Mouse (Mus musculus): ENCODE measurements around the gene Tnrc6a. TPM values are rescaled to one million over a fixed set of nuclear protein-coding genes. Genes with fewer than 3 reads are reported as not detected.

Tnrc6a gene
- polyA plus RNA-seq, 1 experiment from 2014 or later: 38.5 TPM

DNA sequence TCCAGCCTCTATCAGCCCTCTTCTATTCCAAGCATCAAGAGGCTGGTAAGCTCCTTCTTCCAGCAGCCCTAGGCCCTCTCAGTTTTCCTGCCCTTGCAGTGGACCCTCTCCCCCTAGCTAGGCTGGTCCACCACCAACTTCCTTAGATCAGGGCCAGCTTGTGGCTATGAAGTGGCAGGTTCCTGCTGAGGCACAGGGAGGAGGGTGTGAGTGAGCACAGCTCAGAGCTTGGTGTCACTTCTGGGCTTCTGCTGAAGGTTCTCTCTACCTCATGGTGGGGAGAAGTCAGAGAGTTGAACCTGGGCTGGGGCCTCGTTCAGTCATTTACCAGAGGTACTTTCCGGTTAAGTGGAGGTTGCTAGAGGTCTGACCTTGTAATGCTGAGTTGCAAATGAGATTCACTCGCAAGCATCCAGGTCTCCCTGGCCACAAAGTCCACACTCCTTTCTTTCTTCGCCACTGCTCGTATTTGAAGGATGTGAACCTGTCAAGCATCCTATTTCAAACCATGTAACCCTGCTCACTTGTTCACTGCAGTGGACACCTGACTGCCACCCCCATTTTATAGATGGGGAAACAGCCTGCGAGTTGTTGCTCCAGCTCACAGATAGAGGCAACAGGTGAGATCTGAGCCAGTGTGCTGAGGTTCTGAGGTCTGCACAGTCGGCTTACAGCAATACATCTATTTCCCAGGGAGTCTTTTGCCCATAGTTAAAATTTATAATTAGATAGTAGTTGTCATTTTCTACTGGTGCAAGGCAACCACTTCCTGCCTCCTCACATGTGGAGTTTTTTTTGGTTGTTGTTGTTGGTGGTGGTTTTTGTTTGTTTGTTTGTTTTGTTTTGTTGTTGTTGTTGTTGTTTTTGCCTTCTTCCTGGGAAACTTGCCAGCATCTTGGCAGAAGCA is 94.0 kb downstream of the Tnrc6a start:
- Histone ChIP-seq H3K36me3 (no peaks in the 10 kb centered on the region), H3K4me1 (peaks cover 5% of the 10 kb centered on the region), H3K4me3 (no peak overlapping the region), H3K27ac (no peak overlapping the region), H3K27me3 (no peaks in the 10 kb centered on the region), H3K9ac (no peak overlapping the region), H3K9me3 (no peaks in the 10 kb centered on the region), H3K4me2 (no peak overlapping the region)
- no peak for ATAC-seq (ENCODE audit: borderline replicate concordance, extremely low read depth, low FRiP score, low TSS enrichment)
- 66% methylated on average over 7 of the region's 7 CpGs for WGBS

DNA sequence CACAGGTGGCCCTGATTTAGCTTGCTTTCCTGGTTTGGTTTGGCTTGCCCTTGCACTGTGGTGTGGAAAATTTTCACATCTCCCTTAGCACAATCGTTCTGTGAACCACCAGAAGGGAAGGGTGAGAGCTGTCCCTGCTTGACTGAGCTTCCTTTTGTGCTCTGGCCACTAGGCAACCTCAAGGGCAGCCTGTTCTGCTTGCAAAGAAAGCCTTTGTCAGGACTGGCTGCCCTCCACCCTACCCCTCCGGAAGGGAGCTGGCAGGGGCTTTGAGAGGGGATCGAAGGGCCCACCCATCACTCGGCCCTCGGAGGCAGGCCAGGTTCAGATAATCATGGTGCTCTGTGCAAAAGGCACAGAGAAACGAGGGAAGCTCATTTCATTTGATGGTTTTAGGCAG is 94.9 kb downstream of the Tnrc6a start:
- Histone ChIP-seq H3K9ac (no peak overlapping the region), H3K9me3 (no peaks in the 10 kb centered on the region), H3K4me1 (peaks cover 5% of the 10 kb centered on the region), H3K4me2 (no peak overlapping the region), H3K4me3 (no peak overlapping the region), H3K36me3 (no peaks in the 10 kb centered on the region), H3K27ac (no peak overlapping the region), H3K27me3 (no peaks in the 10 kb centered on the region)
- 47% methylated on average over 6 of the region's 6 CpGs for WGBS
- ATAC-seq (ENCODE audit: borderline replicate concordance, extremely low read depth, low FRiP score, low TSS enrichment): no peak

DNA sequence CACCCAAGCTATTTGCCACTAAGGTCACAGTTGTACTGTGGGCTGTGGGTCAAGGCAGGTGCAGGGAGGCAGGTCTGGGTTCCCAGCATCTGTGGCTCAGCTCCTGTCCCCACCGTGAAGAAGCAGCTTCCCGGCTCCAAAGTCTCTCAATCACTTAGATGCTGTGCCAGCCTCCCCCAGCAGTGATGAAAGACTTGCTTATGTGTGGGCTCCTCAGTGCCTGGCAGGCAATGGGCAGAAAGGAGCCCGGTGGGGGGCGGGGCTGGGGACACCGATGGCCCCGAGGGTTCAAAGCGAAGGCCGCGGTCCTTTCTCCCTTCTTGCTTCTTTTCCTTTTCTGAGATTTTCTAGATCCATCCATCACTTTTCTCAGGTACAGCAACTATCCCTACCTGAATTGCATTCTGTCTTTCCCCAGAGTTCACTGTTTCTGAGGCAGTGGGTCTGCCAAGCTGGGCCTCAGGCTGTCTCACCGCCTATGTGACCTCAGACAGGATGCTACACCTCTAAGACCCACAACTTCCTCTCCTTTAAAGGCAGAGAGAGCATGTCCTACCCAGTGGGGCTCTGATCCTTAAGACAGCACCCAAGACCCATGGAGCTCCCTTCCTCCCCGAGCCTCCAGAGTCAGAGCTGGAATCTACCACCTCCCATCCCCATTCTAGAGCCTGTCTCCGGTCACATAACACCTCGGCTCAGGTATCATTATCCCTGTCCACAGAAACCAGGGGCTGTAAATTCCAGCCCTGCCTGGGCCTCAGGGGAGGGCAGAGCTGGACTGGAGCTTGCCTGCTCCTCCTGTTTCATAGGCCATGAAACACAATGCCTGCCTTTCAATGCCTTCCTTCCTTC is 96.3 kb downstream of the Tnrc6a start:
- no peaks in the 10 kb centered on the region for H3K36me3 ChIP-seq
- no peak overlapping the region for H3K9ac ChIP-seq
- H3K27me3 ChIP-seq: no peaks in the 10 kb centered on the region
- no peak for ATAC-seq (ENCODE audit: borderline replicate concordance, extremely low read depth, low FRiP score, low TSS enrichment)
- H3K9me3 ChIP-seq: no peaks in the 10 kb centered on the region
- no peak overlapping the region for H3K4me2 ChIP-seq
- H3K27ac ChIP-seq: no peak overlapping the region
- 67% methylated on average over 13 of the region's 13 CpGs for WGBS
- H3K4me3 ChIP-seq: no peak overlapping the region
- H3K4me1 ChIP-seq: no peaks in the 10 kb centered on the region

DNA sequence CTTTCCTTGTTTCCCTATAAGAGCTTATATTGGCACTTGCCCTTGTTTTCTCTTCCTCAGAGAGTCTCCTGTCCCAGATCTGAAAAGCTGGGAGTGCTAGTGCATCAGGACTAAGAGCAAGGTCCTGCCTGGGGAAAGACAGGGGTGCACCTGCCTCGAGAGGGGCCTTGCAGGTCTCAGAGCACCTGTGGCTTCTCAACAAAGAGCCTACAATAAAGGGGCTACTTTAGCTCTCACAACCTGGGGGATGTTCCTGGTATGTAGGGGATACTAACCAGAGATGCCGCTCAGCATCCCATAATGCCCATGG is 96.9 kb downstream of the Tnrc6a start:
- Histone ChIP-seq H3K9me3 (no peaks in the 10 kb centered on the region), H3K4me2 (no peak overlapping the region), H3K4me3 (no peak overlapping the region), H3K9ac (no peak overlapping the region), H3K36me3 (no peaks in the 10 kb centered on the region), H3K27ac (no peak overlapping the region), H3K27me3 (no peaks in the 10 kb centered on the region), H3K4me1 (no peaks in the 10 kb centered on the region)
- 80% methylated on average over 2 of the region's 2 CpGs for WGBS
- no peak for ATAC-seq (ENCODE audit: borderline replicate concordance, extremely low read depth, low FRiP score, low TSS enrichment)

DNA sequence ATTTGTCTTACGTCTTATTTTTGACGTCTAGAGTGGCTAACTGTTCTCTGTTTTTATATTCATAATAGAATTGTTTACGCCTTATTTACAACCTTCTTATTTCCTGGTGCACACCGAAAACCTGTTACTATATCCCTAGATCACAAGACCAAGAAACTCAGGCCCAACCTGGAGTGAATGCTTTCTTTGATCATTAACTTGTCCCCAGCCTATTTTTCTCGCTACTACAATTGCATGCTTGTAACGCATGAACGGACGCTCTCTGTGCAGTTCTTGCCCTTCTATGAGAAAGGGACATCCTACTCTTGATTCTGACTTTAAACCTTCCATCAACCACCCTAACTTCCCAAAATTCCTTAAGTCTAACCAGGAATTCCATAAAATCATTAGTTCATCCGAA is 100.4 kb downstream of the Tnrc6a start:
- no peak overlapping the region for H3K4me2 ChIP-seq
- no peak overlapping the region for H3K27ac ChIP-seq
- no peak overlapping the region for H3K9ac ChIP-seq
- no peaks in the 10 kb centered on the region for H3K27me3 ChIP-seq
- H3K9me3 ChIP-seq: no peaks in the 10 kb centered on the region
- H3K4me1 ChIP-seq: no peaks in the 10 kb centered on the region
- no peak overlapping the region for H3K4me3 ChIP-seq
- ATAC-seq (ENCODE audit: borderline replicate concordance, extremely low read depth, low FRiP score, low TSS enrichment): no peak
- no peaks in the 10 kb centered on the region for H3K36me3 ChIP-seq
- 74% methylated on average over 9 of the region's 9 CpGs for WGBS

DNA sequence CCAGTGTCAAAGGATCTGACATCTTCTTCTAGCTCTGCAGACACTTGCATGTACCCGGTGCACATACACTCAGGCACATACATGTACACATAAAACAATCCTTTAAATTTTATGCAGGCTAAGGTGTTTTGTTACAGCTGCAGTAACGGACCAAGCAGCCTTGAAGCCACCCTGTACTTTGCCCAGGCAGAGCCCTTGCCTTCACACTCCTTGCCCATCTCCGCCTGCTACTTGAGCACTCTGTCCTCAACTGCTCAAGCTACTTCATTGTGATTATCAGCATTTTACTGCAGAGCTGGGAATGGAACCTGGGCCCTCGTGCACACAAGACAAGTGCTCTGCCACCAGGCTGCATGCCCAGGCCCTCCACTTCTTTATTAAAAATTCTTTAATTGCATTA is 101.5 kb downstream of the Tnrc6a start:
- no peak overlapping the region for H3K9ac ChIP-seq
- H3K4me1 ChIP-seq: no peaks in the 10 kb centered on the region
- H3K4me2 ChIP-seq: no peak overlapping the region
- no peak overlapping the region for H3K4me3 ChIP-seq
- no peaks in the 10 kb centered on the region for H3K9me3 ChIP-seq
- H3K27ac ChIP-seq: no peak overlapping the region
- no peak for ATAC-seq (ENCODE audit: borderline replicate concordance, extremely low read depth, low FRiP score, low TSS enrichment)
- H3K36me3 ChIP-seq: no peaks in the 10 kb centered on the region
- WGBS: 75% methylated on average over 4 of the region's 4 CpGs
- no peaks in the 10 kb centered on the region for H3K27me3 ChIP-seq

DNA sequence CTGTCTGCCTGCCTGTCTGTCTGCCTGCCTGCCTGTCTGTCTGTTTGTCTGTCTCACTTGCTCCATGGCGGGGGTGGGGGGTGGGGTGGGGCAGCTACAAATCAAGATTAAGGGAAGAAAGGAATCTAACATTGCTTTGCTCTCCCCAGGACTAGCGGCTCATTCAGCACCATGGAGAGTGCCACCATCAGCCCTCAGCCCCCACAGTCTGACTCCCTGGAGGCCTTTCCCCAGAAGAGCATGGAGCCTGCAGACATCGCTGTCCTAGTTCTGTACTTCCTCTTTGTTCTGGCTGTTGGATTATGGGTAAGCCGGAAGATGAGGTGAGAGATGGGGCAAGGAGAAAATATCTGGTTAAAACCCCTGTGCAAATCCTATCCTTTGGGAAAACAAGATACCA is 111.8 kb downstream of the Tnrc6a start:
- no peak overlapping the region for H3K4me3 ChIP-seq
- no peak overlapping the region for H3K4me2 ChIP-seq
- ATAC-seq (ENCODE audit: borderline replicate concordance, extremely low read depth, low FRiP score, low TSS enrichment): no peak
- 18% methylated on average over 4 of the region's 4 CpGs for WGBS
- no peaks in the 10 kb centered on the region for H3K36me3 ChIP-seq
- no peaks in the 10 kb centered on the region for H3K9me3 ChIP-seq
- H3K27me3 ChIP-seq: no peaks in the 10 kb centered on the region
- H3K9ac ChIP-seq: no peak overlapping the region
- no peak overlapping the region for H3K27ac ChIP-seq
- H3K4me1 ChIP-seq: no peaks in the 10 kb centered on the region

DNA sequence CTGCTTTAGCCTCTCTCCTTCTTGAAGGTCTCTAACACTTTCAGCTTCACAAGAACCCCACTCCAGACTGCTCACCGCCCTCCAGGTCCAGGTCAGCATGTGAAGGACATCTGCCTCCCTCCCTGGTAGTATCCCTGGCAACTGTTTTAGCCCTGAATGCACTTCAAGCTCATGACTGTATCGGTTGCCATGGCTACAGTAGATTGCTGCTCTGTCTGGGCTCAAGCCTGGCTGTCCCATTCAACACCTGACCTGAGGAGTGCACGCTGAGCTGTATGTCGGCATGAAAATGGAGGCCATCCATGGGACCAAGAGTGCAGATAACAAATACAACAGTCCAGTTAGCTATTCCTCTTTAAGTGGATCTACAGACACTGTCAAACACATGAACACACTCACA is 114.9 kb downstream of the Tnrc6a start:
- no peaks in the 10 kb centered on the region for H3K9me3 ChIP-seq
- no peak overlapping the region for H3K4me2 ChIP-seq
- H3K27me3 ChIP-seq: no peaks in the 10 kb centered on the region
- ATAC-seq (ENCODE audit: borderline replicate concordance, extremely low read depth, low FRiP score, low TSS enrichment): no peak
- no peak overlapping the region for H3K27ac ChIP-seq
- H3K4me1 ChIP-seq: no peaks in the 10 kb centered on the region
- no peak overlapping the region for H3K9ac ChIP-seq
- H3K36me3 ChIP-seq: no peaks in the 10 kb centered on the region
- WGBS: 58% methylated on average over 4 of the region's 4 CpGs
- H3K4me3 ChIP-seq: no peak overlapping the region

DNA sequence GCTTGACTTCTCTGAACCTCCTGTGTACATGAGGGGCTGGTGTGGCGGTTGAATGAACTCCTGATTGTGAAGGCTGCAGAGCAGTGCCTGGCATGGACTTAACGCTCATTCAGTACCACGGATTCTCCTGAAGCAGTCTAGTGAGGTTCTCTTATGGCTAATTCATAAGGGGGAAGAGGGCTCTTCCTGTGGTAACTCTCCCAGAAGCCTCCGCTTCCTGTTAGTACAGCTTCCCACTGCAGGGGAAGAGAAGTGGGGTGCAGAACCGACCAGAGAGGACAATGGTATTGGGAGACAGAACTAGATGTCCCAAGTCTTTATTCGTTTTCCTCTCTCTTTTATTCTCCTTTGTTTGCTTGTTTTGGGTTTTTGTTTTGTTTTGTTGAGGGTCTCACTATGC is 116.4 kb downstream of the Tnrc6a start:
- no peak overlapping the region for H3K9ac ChIP-seq
- no peaks in the 10 kb centered on the region for H3K27me3 ChIP-seq
- H3K4me3 ChIP-seq: no peak overlapping the region
- H3K4me1 ChIP-seq: no peaks in the 10 kb centered on the region
- ATAC-seq (ENCODE audit: borderline replicate concordance, extremely low read depth, low FRiP score, low TSS enrichment): no peak
- 51% methylated on average over 6 of the region's 6 CpGs for WGBS
- H3K36me3 ChIP-seq: no peaks in the 10 kb centered on the region
- no peak overlapping the region for H3K4me2 ChIP-seq
- H3K27ac ChIP-seq: no peak overlapping the region
- H3K9me3 ChIP-seq: no peaks in the 10 kb centered on the region

DNA sequence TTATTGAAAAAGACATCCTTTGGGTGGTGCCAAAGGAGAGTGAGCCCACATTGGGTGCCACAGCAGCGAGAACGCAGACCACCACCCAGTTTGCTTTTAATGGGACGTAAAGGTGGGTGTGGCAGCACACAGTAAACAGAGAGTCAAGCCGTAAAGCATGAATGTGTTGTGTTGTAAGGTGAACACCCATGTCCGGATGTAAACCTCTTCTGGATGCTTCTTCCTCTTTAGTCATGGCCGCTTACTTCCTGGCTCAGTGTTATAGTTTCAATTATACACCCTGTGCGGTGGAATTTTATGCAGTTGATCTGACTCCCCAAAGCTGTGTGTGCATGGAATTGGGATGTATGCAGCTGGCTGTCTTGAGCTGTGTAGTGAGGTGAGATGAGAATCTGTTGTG is 118.6 kb downstream of the Tnrc6a start:
- no peaks in the 10 kb centered on the region for H3K36me3 ChIP-seq
- no peaks in the 10 kb centered on the region for H3K27me3 ChIP-seq
- no peaks in the 10 kb centered on the region for H3K4me1 ChIP-seq
- H3K4me2 ChIP-seq: no peak overlapping the region
- H3K9me3 ChIP-seq: no peaks in the 10 kb centered on the region
- H3K9ac ChIP-seq: no peak overlapping the region
- 79% methylated on average over 7 of the region's 7 CpGs for WGBS
- H3K4me3 ChIP-seq: no peak overlapping the region
- H3K27ac ChIP-seq: no peak overlapping the region
- ATAC-seq (ENCODE audit: borderline replicate concordance, extremely low read depth, low FRiP score, low TSS enrichment): no peak

DNA sequence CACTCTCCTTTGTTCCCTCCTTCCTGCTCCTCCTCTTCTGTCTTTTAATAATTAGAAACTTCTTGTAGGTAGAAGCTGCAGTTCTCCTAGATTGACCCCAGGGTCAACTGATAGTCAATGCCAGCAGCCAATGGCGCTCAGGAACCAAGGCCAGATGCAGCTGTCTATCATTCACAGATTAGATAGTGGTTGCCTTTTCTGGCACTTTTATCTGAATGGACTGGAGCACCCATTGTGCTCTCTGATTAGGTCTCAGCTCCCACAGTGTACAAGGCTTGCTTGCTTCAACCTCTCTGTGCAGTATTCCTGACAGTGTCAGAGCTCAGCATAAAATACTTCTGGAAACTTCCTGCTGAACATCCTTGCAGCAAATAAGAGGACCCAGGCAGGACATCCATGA is 121.1 kb downstream of the Tnrc6a start:
- H3K36me3 ChIP-seq: no peaks in the 10 kb centered on the region
- no peak overlapping the region for H3K4me2 ChIP-seq
- H3K27me3 ChIP-seq: no peaks in the 10 kb centered on the region
- no peak overlapping the region for H3K9ac ChIP-seq
- no peak overlapping the region for H3K4me3 ChIP-seq
- no peak for ATAC-seq (ENCODE audit: borderline replicate concordance, extremely low read depth, low FRiP score, low TSS enrichment)
- WGBS: 68% methylated on average over 1 of the region's 1 CpGs
- no peaks in the 10 kb centered on the region for H3K4me1 ChIP-seq
- H3K27ac ChIP-seq: no peak overlapping the region
- no peaks in the 10 kb centered on the region for H3K9me3 ChIP-seq

Data from lung, embryonic 15.5 days (tissue).